Mouse (Mus musculus): ENCODE data around the gene Ap3b1. TPM values are rescaled to one million over a fixed set of nuclear protein-coding genes. Genes with fewer than 3 reads are reported as not detected.
A peak's percentile ranks its signal among the peaks of the same experiment; 100 is the strongest.

The Ap3b1 gene
- polyA plus RNA-seq, 1 experiment from 2014 or later: 48.5 TPM

DNA sequence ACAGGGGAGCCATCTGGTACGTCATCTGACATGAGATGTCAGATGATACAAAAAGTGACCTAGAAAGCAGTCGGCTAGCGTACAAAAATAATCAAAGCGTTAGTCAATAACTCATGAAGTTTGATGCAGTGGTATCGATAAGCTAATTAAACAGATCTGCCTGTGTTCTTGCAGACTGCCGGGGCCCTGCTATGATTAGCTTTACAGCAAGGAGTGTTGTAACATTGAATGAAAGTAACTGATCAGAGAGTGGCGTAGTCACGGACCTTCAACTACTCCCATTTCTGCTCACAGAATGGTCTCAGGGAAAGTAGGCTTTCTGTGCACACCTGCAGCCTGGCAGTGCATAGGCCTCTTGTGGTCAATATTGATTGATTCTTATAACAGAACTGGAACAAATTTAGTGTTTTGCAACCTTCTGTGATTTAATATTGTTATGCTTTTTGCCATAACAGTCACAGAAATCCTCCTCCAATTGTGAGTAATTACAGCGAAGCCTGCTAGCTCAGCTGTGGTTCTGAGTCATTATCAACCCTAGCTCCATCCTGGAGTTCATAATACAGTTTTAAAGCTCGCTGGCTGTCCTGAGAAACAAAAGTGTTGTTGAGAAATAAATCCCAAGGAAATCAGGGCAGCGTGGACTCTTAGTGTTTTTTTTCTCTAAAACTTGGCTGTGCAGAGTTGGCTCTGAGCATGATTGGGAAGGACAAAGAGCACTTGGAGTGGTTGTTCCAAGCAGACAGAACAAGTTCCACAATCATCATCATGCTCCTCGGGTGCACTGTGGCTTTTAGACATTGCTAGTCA lies 40.0 kb downstream of the Ap3b1 start:
- no peak overlapping the region for H3K27ac ChIP-seq (ENCODE audit: low read length)
- H3K4me1 ChIP-seq (ENCODE audit: control insufficient read depth, insufficient read depth, low read length): no peaks in the 10 kb centered on the region
- 82% methylated on average over 12 of the region's 12 CpGs for WGBS
- H3K9me3 ChIP-seq (ENCODE audit: control insufficient read depth, low read depth, low read length): no peaks in the 10 kb centered on the region
- no peaks in the 10 kb centered on the region for H3K27me3 ChIP-seq (ENCODE audit: control insufficient read depth, insufficient read depth, low read length)
- ATAC-seq (ENCODE audit: insufficient number of reproducible peaks, insufficient read depth, low FRiP score, low read depth): no peak
- no peak overlapping the region for H3K9ac ChIP-seq (replicated peaks; ENCODE audit: low read depth, low read length)
- peaks cover 16% of the 10 kb centered on the region for H3K36me3 ChIP-seq (ENCODE audit: control insufficient read depth, insufficient read depth, low read length)
- H3K4me3 ChIP-seq (ENCODE audit: low read depth, low read length): no peak overlapping the region
- no peak overlapping the region for H3K4me2 ChIP-seq (replicated peaks; ENCODE audit: low read depth, low read length)

DNA sequence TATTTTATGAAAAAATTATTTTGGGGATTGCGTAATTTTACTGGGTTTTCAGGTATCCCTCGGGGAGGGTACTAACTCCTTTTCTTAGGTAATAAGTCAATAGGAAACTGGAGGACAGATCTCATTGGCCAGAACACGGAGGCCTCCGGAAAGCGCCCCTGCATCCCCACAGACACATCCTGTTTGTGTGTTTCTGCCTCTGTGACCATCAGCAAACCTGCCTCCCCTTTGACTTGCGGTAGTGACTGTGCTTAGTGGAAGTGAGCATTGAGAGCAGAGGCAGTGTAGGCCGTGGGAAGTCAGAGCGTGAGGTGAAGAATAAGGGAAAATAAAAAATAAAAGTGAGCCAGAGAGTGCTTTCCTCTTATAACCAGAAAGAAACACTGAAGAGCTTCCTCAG lies 41.7 kb downstream of the Ap3b1 start:
- H3K27me3 ChIP-seq (ENCODE audit: control insufficient read depth, insufficient read depth, low read length): no peaks in the 10 kb centered on the region
- H3K9ac ChIP-seq (replicated peaks; ENCODE audit: low read depth, low read length): no peak overlapping the region
- no peak overlapping the region for H3K27ac ChIP-seq (ENCODE audit: low read length)
- H3K4me2 ChIP-seq (replicated peaks; ENCODE audit: low read depth, low read length): no peak overlapping the region
- H3K9me3 ChIP-seq (ENCODE audit: control insufficient read depth, low read depth, low read length): no peaks in the 10 kb centered on the region
- 89% methylated on average over 8 of the region's 8 CpGs for WGBS
- no peak overlapping the region for H3K4me3 ChIP-seq (ENCODE audit: low read depth, low read length)
- H3K4me1 ChIP-seq (ENCODE audit: control insufficient read depth, insufficient read depth, low read length): no peaks in the 10 kb centered on the region
- no peak for ATAC-seq (ENCODE audit: insufficient number of reproducible peaks, insufficient read depth, low FRiP score, low read depth)
- H3K36me3 ChIP-seq (ENCODE audit: control insufficient read depth, insufficient read depth, low read length): peaks cover 25% of the 10 kb centered on the region

DNA sequence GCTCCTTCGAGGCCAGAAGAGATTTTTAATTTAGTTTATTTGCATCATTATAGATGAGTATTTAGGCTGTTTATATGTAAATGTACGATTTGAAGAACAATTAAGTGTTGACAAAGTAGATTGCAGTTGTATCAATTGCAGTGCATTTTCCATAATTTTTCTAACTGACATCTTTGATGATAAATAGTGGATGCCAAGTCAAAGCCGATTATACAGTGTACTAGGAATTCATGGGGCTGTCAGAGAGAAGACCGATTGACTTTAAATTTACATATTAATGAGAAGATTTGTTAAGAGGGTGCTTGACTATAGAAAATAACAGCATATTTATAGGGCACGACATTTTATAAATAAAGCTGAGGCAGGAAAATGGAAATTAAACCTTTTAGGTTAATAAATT lies 64.8 kb downstream of the Ap3b1 start:
- ATAC-seq (ENCODE audit: insufficient number of reproducible peaks, insufficient read depth, low FRiP score, low read depth): no peak
- 85% methylated on average over 5 of the region's 5 CpGs for WGBS
- Histone ChIP-seq H3K4me3 (ENCODE audit: low read depth, low read length) (no peak overlapping the region), H3K9ac (replicated peaks; ENCODE audit: low read depth, low read length) (no peak overlapping the region), H3K27me3 (ENCODE audit: control insufficient read depth, insufficient read depth, low read length) (no peaks in the 10 kb centered on the region), H3K36me3 (ENCODE audit: control insufficient read depth, insufficient read depth, low read length) (no peaks in the 10 kb centered on the region; the same call in 1 of the 2 replicates), H3K4me1 (ENCODE audit: control insufficient read depth, insufficient read depth, low read length) (no peaks in the 10 kb centered on the region), H3K9me3 (ENCODE audit: control insufficient read depth, low read depth, low read length) (no peaks in the 10 kb centered on the region), H3K4me2 (replicated peaks; ENCODE audit: low read depth, low read length) (no peak overlapping the region), H3K27ac (ENCODE audit: low read length) (no peak overlapping the region)

DNA sequence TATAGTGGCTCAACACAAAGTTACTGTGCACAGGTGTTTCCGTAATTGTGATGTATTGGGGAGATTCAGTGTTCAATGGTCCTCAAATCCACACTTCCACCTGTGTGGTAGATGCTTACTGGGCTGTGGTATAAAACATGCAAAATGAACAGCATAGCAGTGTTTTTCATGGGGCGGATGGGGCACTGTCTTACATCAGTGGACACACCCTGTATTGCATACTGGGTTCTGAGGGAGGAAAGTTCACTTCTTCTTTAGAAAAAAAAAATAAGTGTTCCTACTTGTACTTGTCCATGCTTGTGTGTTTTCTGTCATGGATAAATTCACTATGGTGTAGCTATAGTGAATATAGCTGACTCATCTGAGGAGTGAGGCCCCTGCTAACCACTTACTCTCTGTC lies 70.8 kb downstream of the Ap3b1 start:
- 88% methylated on average over 2 of the region's 2 CpGs for WGBS
- Histone ChIP-seq H3K27me3 (ENCODE audit: control insufficient read depth, insufficient read depth, low read length) (no peaks in the 10 kb centered on the region), H3K9me3 (ENCODE audit: control insufficient read depth, low read depth, low read length) (no peaks in the 10 kb centered on the region), H3K36me3 (ENCODE audit: control insufficient read depth, insufficient read depth, low read length) (no peaks in the 10 kb centered on the region), H3K4me3 (ENCODE audit: low read depth, low read length) (no peak overlapping the region), H3K9ac (replicated peaks; ENCODE audit: low read depth, low read length) (no peak overlapping the region), H3K4me1 (ENCODE audit: control insufficient read depth, insufficient read depth, low read length) (no peaks in the 10 kb centered on the region), H3K27ac (ENCODE audit: low read length) (no peak overlapping the region), H3K4me2 (replicated peaks; ENCODE audit: low read depth, low read length) (no peak overlapping the region)
- ATAC-seq (ENCODE audit: insufficient number of reproducible peaks, insufficient read depth, low FRiP score, low read depth): no peak

DNA sequence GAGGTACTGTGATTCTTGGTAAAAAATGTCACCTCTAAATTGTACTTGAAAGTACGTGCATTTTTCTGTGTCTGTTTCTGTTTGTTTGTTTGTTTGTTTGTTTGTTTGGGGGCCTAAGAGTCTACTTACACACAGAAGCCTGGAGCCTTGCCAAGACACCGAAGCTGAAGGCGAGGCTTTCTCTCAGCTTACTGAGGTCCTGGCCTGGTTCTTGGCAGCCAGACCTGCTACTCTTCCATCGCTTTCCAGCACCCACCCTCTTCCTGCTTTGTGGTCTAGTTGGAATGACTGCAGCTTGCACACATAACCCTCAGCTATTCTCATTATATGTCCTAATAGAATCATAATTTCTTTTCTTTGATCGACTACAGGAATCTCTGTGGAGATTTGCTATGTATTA lies 80.6 kb downstream of the Ap3b1 start:
- H3K4me2 ChIP-seq (replicated peaks; ENCODE audit: low read depth, low read length): no peak overlapping the region
- H3K36me3 ChIP-seq (ENCODE audit: control insufficient read depth, insufficient read depth, low read length): peaks cover 6% of the 10 kb centered on the region; the same call in 1 of the 2 replicates
- no peak overlapping the region for H3K27ac ChIP-seq (ENCODE audit: low read length)
- no peak overlapping the region for H3K4me3 ChIP-seq (ENCODE audit: low read depth, low read length)
- H3K27me3 ChIP-seq (ENCODE audit: control insufficient read depth, insufficient read depth, low read length): no peaks in the 10 kb centered on the region
- H3K9me3 ChIP-seq (ENCODE audit: control insufficient read depth, low read depth, low read length): no peaks in the 10 kb centered on the region
- 75% methylated on average over 5 of the region's 5 CpGs for WGBS
- ATAC-seq (ENCODE audit: insufficient number of reproducible peaks, insufficient read depth, low FRiP score, low read depth): no peak
- H3K4me1 ChIP-seq (ENCODE audit: control insufficient read depth, insufficient read depth, low read length): no peaks in the 10 kb centered on the region
- H3K9ac ChIP-seq (replicated peaks; ENCODE audit: low read depth, low read length): no peak overlapping the region

DNA sequence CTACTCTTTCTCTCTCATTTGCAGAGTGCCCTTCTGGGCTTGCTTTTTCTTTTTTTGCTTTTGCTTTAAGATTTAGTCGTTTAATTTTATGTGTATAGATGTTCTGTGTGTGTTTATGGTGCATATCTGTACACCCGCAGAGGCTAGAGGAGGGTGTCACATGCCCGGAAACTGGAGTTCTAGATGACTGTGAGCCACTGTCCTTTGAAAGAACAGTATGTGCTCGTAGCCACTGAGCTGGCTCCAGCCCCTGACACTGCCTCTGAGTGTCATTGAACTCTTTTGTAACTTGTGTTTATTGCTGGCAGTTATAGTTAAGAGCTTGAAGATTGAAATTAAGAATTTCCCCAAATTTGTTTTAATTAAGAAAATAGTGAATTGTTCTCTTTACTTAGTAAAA lies 82.4 kb downstream of the Ap3b1 start:
- Histone ChIP-seq H3K4me2 (replicated peaks; ENCODE audit: low read depth, low read length) (no peak overlapping the region), H3K27ac (ENCODE audit: low read length) (no peak overlapping the region), H3K36me3 (ENCODE audit: control insufficient read depth, insufficient read depth, low read length) (peaks cover 6% of the 10 kb centered on the region; the same call in 1 of the 2 replicates), H3K9ac (replicated peaks; ENCODE audit: low read depth, low read length) (no peak overlapping the region), H3K4me3 (ENCODE audit: low read depth, low read length) (no peak overlapping the region), H3K27me3 (ENCODE audit: control insufficient read depth, insufficient read depth, low read length) (no peaks in the 10 kb centered on the region), H3K4me1 (ENCODE audit: control insufficient read depth, insufficient read depth, low read length) (no peaks in the 10 kb centered on the region), H3K9me3 (ENCODE audit: control insufficient read depth, low read depth, low read length) (no peaks in the 10 kb centered on the region)
- ATAC-seq (ENCODE audit: insufficient number of reproducible peaks, insufficient read depth, low FRiP score, low read depth): no peak
- WGBS: 79% methylated on average over 4 of the region's 4 CpGs

DNA sequence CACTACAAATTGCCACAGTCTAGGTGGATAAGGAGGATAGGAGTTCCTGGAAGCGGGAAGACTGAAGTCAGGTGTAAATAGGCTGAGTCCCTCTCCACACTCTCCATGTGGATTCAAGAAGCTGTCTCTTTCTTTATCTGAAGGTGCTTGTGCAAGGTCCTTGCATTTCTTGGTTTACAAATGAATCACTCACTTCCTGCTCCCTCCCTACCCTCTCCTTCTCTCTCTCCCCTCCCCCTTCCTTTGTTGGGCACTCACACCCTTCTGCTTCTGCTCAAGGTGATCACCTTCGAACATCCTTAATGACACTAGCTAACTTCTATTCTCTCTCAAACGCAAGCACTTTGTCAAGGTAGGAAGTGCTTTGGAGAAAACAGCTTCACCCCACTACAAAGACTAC lies 84.7 kb downstream of the Ap3b1 start:
- no peak for ATAC-seq (ENCODE audit: insufficient number of reproducible peaks, insufficient read depth, low FRiP score, low read depth)
- H3K9me3 ChIP-seq (ENCODE audit: control insufficient read depth, low read depth, low read length): no peaks in the 10 kb centered on the region
- peaks cover 12% of the 10 kb centered on the region; the same call in 1 of the 2 replicates for H3K36me3 ChIP-seq (ENCODE audit: control insufficient read depth, insufficient read depth, low read length)
- H3K4me3 ChIP-seq (ENCODE audit: low read depth, low read length): no peak overlapping the region
- no peaks in the 10 kb centered on the region for H3K4me1 ChIP-seq (ENCODE audit: control insufficient read depth, insufficient read depth, low read length)
- no peak overlapping the region for H3K27ac ChIP-seq (ENCODE audit: low read length)
- H3K4me2 ChIP-seq (replicated peaks; ENCODE audit: low read depth, low read length): no peak overlapping the region
- WGBS: 67% methylated on average over 3 of the region's 3 CpGs
- no peak overlapping the region for H3K9ac ChIP-seq (replicated peaks; ENCODE audit: low read depth, low read length)
- H3K27me3 ChIP-seq (ENCODE audit: control insufficient read depth, insufficient read depth, low read length): no peaks in the 10 kb centered on the region

DNA sequence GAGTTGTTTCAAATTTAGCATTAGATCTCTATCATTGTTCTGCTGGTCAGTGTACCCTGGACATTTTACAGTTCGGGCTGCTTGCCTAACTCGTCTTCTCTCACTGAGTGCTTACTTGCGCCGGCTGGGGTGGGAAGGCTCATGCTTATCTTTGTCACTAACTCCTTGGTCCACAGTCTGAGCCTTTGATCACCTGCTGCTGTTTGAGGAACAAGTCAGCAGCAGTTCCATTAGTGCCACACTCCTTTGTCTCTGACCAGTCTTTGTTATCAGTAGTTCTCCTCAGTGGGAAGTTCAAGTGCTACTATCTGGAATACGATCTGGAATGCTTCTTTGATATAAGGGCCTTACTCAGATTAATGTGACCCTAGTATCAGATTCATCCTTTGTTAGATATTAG lies 86.3 kb downstream of the Ap3b1 start:
- 54% methylated on average over 5 of the region's 5 CpGs for WGBS
- peak; percentile 91 for ATAC-seq (ENCODE audit: insufficient number of reproducible peaks, insufficient read depth, low FRiP score, low read depth)

DNA sequence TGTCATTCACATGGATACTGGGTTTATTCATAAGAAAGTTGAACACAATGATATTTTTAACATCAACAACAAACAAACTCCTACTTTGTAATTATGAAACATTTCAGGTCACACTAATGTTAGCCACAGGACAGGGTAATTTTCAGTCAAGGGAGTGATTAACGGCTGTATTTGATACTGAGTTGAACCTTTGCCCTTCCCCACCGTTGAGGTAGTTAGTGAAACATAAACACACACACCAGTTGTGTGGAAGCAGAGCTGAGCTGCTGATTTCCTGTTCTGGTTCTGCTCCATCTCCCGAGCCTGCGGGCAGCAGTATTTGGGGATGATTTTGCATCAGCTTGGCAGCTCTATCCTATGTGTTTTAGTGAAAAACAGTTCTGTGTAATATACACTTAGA lies 88.2 kb downstream of the Ap3b1 start:
- Histone ChIP-seq H3K36me3 (ENCODE audit: control insufficient read depth, insufficient read depth, low read length) (peaks cover 12% of the 10 kb centered on the region; the same call in 1 of the 2 replicates), H3K27me3 (ENCODE audit: control insufficient read depth, insufficient read depth, low read length) (no peaks in the 10 kb centered on the region), H3K4me1 (ENCODE audit: control insufficient read depth, insufficient read depth, low read length) (no peaks in the 10 kb centered on the region), H3K9ac (replicated peaks; ENCODE audit: low read depth, low read length) (no peak overlapping the region), H3K9me3 (ENCODE audit: control insufficient read depth, low read depth, low read length) (no peaks in the 10 kb centered on the region), H3K27ac (ENCODE audit: low read length) (no peak overlapping the region), H3K4me2 (replicated peaks; ENCODE audit: low read depth, low read length) (no peak overlapping the region), H3K4me3 (ENCODE audit: low read depth, low read length) (no peak overlapping the region)
- no peak for ATAC-seq (ENCODE audit: insufficient number of reproducible peaks, insufficient read depth, low FRiP score, low read depth)
- 19% methylated on average over 4 of the region's 4 CpGs for WGBS

More for the DNA sequence above, 86.3 kb downstream of the Ap3b1 start:
- H3K9me3 ChIP-seq (ENCODE audit: control insufficient read depth, low read depth, low read length): no peaks in the 10 kb centered on the region
- no peak overlapping the region for H3K4me2 ChIP-seq (replicated peaks; ENCODE audit: low read depth, low read length)
- H3K27ac ChIP-seq (ENCODE audit: low read length): no peak overlapping the region
- no peak overlapping the region for H3K4me3 ChIP-seq (ENCODE audit: low read depth, low read length)
- no peaks in the 10 kb centered on the region for H3K27me3 ChIP-seq (ENCODE audit: control insufficient read depth, insufficient read depth, low read length)
- H3K9ac ChIP-seq (replicated peaks; ENCODE audit: low read depth, low read length): no peak overlapping the region
- H3K4me1 ChIP-seq (ENCODE audit: control insufficient read depth, insufficient read depth, low read length): no peaks in the 10 kb centered on the region
- H3K36me3 ChIP-seq (ENCODE audit: control insufficient read depth, insufficient read depth, low read length): peaks cover 18% of the 10 kb centered on the region; the same call in 1 of the 2 replicates
